Comparison of ENCODE assay signal across 11 mouse cellular contexts in the genomic region with DNA sequence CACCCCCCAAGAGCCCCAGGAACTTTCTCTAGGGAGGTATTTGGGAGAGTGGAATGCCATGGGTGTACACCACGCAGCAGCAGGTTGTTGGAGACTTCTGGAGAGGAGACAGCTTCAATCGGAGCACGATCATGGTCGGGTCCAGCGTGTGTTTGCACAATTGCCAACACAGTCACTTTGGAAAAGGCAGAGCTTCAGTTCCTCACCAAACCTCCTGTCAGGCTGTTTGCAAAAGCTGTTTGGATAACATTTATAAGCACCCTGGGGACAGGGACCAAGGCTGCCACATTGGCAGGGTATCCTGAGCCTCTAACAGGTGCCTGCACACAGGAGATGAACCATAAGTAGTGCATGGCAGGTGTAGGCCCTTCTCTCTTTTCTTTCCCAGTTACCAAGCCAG.
"Had no signal": no experiment of that assay in that cellular context is flagged by ENCODE, and none has a peak within 500 bp of the region (broad histone marks: within the 10 kb centered on the region; RNA-seq: fewer than 3 reads in every experiment).

No protein-coding gene starts in this region.

- H3K4me2 ChIP-seq: kidney, embryonic 15.5 days; liver, embryonic 15.5 days had no signal

- H3K9ac ChIP-seq: kidney, embryonic 15.5 days; liver, embryonic 15.5 days had no signal

- ATAC-seq: lung, postnatal 0 days had no signal

- H3K9me3 ChIP-seq: kidney, embryonic 15.5 days; liver, embryonic 15.5 days had no signal

- H3K27ac ChIP-seq: kidney, embryonic 15.5 days; liver, embryonic 15.5 days had no signal

- H3K4me1 ChIP-seq: liver, embryonic 15.5 days had no signal

- DNase-seq: kidney, adult 2 months; kidney, postnatal 14 days; left cerebral cortex, postnatal 4 days; liver; lung, adult 2 months; lung, postnatal 36 days; right cerebral cortex, postnatal 14 days; thymus, postnatal 36 days had no signal

- H3K4me3 ChIP-seq: kidney, embryonic 15.5 days; liver, embryonic 15.5 days had no signal

- H3K36me3 ChIP-seq: kidney, embryonic 15.5 days; liver, embryonic 15.5 days had no signal

- H3K27me3 ChIP-seq: liver, embryonic 15.5 days had no signal
